In genomic region chr11:101476361-101476760, GRCm38 (mm10) we compare ENCODE assay signal across 2 mouse cellular contexts. TPM values are rescaled to one million over a fixed set of nuclear protein-coding genes. Genes with fewer than 3 reads are reported as not detected.
"Had no signal": no experiment of that assay in that cellular context is flagged by ENCODE, and none has a peak within 500 bp of the region (broad histone marks: within the 10 kb centered on the region; RNA-seq: fewer than 3 reads in every experiment).

No protein-coding gene starts in this region.

RNA-seq across cellular contexts. Expression of gene Ptges3l, which starts 51.2 kb away (rescaled TPM):
- total RNA-seq: common myeloid progenitor, adult 5-6 weeks had no signal
- polyA plus RNA-seq: erythroblast, embryonic 14.5 days had no signal
